Mouse (Mus musculus) heart, embryonic 13.5 days (tissue): ENCODE measurements at regions not wholly inside any gene's neighbourhood (a gene's known extent, or its start where the extent isn't known, plus 50 kb on each side); places are given as distances from the start of the nearest gene placed in this dataset. TPM values are rescaled to one million over a fixed set of nuclear protein-coding genes. Genes with fewer than 3 reads are reported as not detected.

Source experiments
- ATAC-seq: fragments of 200-750 bp; cut with Nextera tagmentation; 2 replicates; pipeline ENCODE4 v1.8.0; 2017; ENCODE audit warnings: moderate TSS enrichment; ENCODE audit not compliant: insufficient number of reproducible peaks, low FRiP score, low TSS enrichment; ENCODE audit errors: extremely low read depth
- H3K27ac ChIP-seq: fragments of 300-500 bp; sonication (generic); replicated peaks from 2 replicates; pipeline ENCODE4 v1.5.1; 2015; ENCODE audit warnings: moderate library complexity, mild to moderate bottlenecking, inconsistent platforms
- H3K27me3 ChIP-seq: fragments of 300-500 bp; sonication (generic); replicated peaks from 2 replicates; pipeline ENCODE4 v1.6.1; 2015; ENCODE audit warnings: mild to moderate bottlenecking, inconsistent platforms
- H3K36me3 ChIP-seq: fragments of 300-500 bp; sonication (generic); 2 replicates; pipeline ENCODE4 v1.6.1; 2015; ENCODE audit warnings: mild to moderate bottlenecking, inconsistent platforms
- H3K4me1 ChIP-seq: fragments of 300-500 bp; sonication (generic); 2 replicates; pipeline ENCODE4 v1.6.1; 2015; ENCODE audit warnings: inconsistent platforms
- H3K4me2 ChIP-seq: fragments of 300-500 bp; sonication (generic); 2 replicates; pipeline ENCODE4 v1.6.1; 2015; ENCODE audit warnings: inconsistent platforms, mild to moderate bottlenecking, moderate library complexity
- H3K4me3 ChIP-seq: fragments of 300-500 bp; sonication (generic); 2 replicates; pipeline ENCODE4 v1.5.1; 2015; ENCODE audit warnings: moderate library complexity, mild to moderate bottlenecking, inconsistent platforms
- H3K9ac ChIP-seq: fragments of 300-500 bp; sonication (generic); 2 replicates; pipeline ENCODE4 v1.6.1; 2015; ENCODE audit warnings: inconsistent platforms, mild to moderate bottlenecking, moderate library complexity
- H3K9me3 ChIP-seq: fragments of 300-500 bp; sonication (generic); 2 replicates; pipeline ENCODE4 v1.6.1; 2016; ENCODE audit warnings: inconsistent platforms
- WGBS: fragments of 180-500 bp; shearing (Covaris S2); methylation state at CpG from one replicate; pipeline ENCODE4 v1.1.7; 2015; ENCODE audit warnings: mixed read lengths; 5-methylcytosine and 5-hydroxymethylcytosine counted together
- microRNA-seq: library from miRNA; unstranded; fragments of <30 nt; microRNA quantifications from one replicate; pipeline ENCODE4, GENCODE M21; 2016

- no peak overlapping the region for H3K4me3 ChIP-seq
- no peaks in the 10 kb centered on the region for H3K9me3 ChIP-seq
- no peak overlapping the region for H3K9ac ChIP-seq
- no peaks in the 10 kb centered on the region for H3K4me1 ChIP-seq
- H3K27me3 ChIP-seq, result no peaks in the 10 kb centered on the region; the same call in 1 of the 2 replicates
- ATAC-seq, result no peak
- no peaks in the 10 kb centered on the region for H3K36me3 ChIP-seq
- H3K27ac ChIP-seq, result no peak overlapping the region
- WGBS, result 50% methylated on average over 5 of the region's 5 CpGs
- H3K4me2 ChIP-seq, result no peak overlapping the region
These were observed 50.0 kb upstream of the Adamts16 start for GRCm38 (mm10) chr13:70891634-70892033.

Small RNA genes in the stretch of these regions (microRNA-seq; reads per million reads assigned to microRNA genes)
- gene Mir466f-4, result not detected
